Mouse (Mus musculus) kidney, embryonic 14.5 days (tissue): Measurements from ENCODE around the gene 1700018B08Rik. TPM values are rescaled to one million over a fixed set of nuclear protein-coding genes. Genes with fewer than 3 reads are reported as not detected.

Experiments used
- ATAC-seq: fragments of 200-750 bp; cut with Nextera tagmentation; 2 replicates; pipeline ENCODE4 v1.8.0; 2017; ENCODE audit warnings: moderate number of reproducible peaks, mild to moderate bottlenecking, moderate TSS enrichment, moderate library complexity; ENCODE audit not compliant: low FRiP score, low TSS enrichment
- H3K27ac ChIP-seq: fragments of 300-500 bp; sonication (generic); 2 replicates; pipeline ENCODE4 v1.5.1; 2014; ENCODE audit warnings: low read depth, mild to moderate bottlenecking, low read length, moderate library complexity, mixed read lengths
- H3K27me3 ChIP-seq: fragments of 300-500 bp; sonication (generic); 2 replicates; pipeline ENCODE4 v1.6.1; 2014; ENCODE audit warnings: mild to moderate bottlenecking, low read length; ENCODE audit not compliant: control insufficient read depth, insufficient read depth
- H3K36me3 ChIP-seq: fragments of 300-500 bp; sonication (generic); 2 replicates; pipeline ENCODE4 v1.6.1; 2014; ENCODE audit warnings: low read length, mixed read lengths; ENCODE audit not compliant: control insufficient read depth, insufficient read depth
- H3K4me1 ChIP-seq: fragments of 300-500 bp; sonication (generic); 2 replicates; pipeline ENCODE4 v1.6.1; 2014; ENCODE audit warnings: low read length, mixed read lengths; ENCODE audit not compliant: control insufficient read depth, insufficient read depth
- H3K4me2 ChIP-seq: fragments of 300-500 bp; sonication (generic); replicated peaks from 2 replicates; pipeline ENCODE4 v1.6.1; 2014; ENCODE audit warnings: low read depth, mild to moderate bottlenecking, low read length
- H3K4me3 ChIP-seq: fragments of 300-500 bp; sonication (generic); 2 replicates; pipeline ENCODE4 v1.5.1; 2014; ENCODE audit warnings: mild to moderate bottlenecking, low read length
- H3K9ac ChIP-seq: fragments of 300-500 bp; sonication (generic); 2 replicates; pipeline ENCODE4 v1.6.1; 2014; ENCODE audit warnings: low read depth, mild to moderate bottlenecking, low read length, moderate library complexity
- H3K9me3 ChIP-seq: fragments of 300-500 bp; sonication (generic); 2 replicates; pipeline ENCODE4 v1.6.1; 2016; ENCODE audit warnings: low read length; ENCODE audit not compliant: control insufficient read depth
- WGBS: fragments of 180-500 bp; shearing (Covaris S2); extraction: QIAGEN DNeasy Blood & Tissue Kit; methylation state at CpG from one replicate; pipeline ENCODE4 v1.1.7; 2014; 5-methylcytosine and 5-hydroxymethylcytosine counted together
- polyA plus RNA-seq: library from polyadenylated mRNA; unstranded; fragments of >200 nt; fragmentation: Nextera tagmentation; extraction: Ambion mirVana; gene quantifications from 2 replicates; pipeline ENCODE4 v1.2.1, GENCODE M21; 2014

1700018B08Rik gene
- polyA plus RNA-seq, 1 experiment from 2014 or later = not detected

DNA sequence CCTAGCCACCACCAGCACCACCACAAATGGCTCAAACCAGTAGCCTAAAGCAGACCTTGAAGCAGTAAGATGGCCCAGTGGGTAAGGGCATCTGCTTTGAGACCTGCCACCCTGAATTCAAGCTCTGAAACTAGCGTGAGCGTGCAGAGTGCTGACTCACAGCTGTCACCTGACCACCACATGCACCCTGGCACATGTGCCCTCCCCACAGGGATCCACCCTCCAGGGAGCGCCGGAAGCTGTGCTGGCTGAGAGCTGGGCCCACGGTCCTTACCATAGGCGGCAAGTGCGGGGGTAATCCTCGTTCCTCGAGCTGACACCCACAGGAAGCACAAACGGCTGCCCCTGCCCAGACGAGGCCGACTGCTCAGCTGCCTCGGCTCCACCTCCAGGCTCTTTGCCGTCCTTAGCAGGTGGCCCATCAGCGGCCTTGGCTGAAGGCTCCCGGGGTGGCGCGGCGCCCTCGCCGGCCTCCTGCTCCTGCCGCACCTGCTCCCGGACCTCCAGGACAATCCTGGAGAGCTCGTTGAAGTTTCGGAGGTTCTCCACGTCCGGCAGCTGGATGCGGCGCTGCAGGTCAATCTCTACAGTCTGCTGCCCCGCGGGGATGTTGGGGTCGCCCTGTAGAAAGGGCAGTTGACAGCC is 9.8 kb upstream of the 1700018B08Rik start:
- no peak for ATAC-seq

DNA sequence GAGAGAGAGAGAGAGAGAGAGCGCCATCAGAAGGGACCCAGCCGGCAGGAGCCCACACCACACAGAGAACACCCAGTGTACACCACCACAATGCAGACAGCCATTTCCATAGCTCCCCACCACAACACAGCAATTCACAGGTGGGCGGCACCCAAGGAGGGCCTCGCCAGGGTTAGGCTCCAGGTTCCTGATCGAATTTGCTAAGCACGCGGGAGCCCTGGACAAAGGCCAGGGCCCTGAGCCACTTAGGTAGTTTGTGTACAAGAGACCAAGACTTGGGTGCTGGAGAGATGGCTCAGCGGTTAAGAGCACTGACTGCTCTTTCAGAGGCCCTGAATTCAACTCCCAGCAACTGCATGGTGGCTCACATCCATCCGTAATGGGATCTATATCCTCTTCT is 8.4 kb upstream of the 1700018B08Rik start:
- no peaks in the 10 kb centered on the region for H3K9me3 ChIP-seq
- H3K4me3 ChIP-seq = no peak overlapping the region
- peaks cover 40% of the 10 kb centered on the region for H3K36me3 ChIP-seq
- no peaks in the 10 kb centered on the region for H3K4me1 ChIP-seq
- no peaks in the 10 kb centered on the region for H3K27me3 ChIP-seq
- WGBS = 91% methylated on average over 7 of the region's 9 CpGs
- no peak overlapping the region for H3K4me2 ChIP-seq
- no peak overlapping the region for H3K27ac ChIP-seq
- H3K9ac ChIP-seq = no peak overlapping the region
- no peak for ATAC-seq

More for the DNA sequence above, 9.8 kb upstream of the 1700018B08Rik start:
- Histone ChIP-seq H3K4me3 (no peak overlapping the region), H3K4me2 (no peak overlapping the region), H3K9me3 (no peaks in the 10 kb centered on the region), H3K27me3 (no peaks in the 10 kb centered on the region), H3K27ac (no peak overlapping the region), H3K4me1 (no peaks in the 10 kb centered on the region), H3K9ac (no peak overlapping the region), H3K36me3 (peaks cover 44% of the 10 kb centered on the region)
- WGBS = 94% methylated on average over 32 of the region's 32 CpGs

DNA sequence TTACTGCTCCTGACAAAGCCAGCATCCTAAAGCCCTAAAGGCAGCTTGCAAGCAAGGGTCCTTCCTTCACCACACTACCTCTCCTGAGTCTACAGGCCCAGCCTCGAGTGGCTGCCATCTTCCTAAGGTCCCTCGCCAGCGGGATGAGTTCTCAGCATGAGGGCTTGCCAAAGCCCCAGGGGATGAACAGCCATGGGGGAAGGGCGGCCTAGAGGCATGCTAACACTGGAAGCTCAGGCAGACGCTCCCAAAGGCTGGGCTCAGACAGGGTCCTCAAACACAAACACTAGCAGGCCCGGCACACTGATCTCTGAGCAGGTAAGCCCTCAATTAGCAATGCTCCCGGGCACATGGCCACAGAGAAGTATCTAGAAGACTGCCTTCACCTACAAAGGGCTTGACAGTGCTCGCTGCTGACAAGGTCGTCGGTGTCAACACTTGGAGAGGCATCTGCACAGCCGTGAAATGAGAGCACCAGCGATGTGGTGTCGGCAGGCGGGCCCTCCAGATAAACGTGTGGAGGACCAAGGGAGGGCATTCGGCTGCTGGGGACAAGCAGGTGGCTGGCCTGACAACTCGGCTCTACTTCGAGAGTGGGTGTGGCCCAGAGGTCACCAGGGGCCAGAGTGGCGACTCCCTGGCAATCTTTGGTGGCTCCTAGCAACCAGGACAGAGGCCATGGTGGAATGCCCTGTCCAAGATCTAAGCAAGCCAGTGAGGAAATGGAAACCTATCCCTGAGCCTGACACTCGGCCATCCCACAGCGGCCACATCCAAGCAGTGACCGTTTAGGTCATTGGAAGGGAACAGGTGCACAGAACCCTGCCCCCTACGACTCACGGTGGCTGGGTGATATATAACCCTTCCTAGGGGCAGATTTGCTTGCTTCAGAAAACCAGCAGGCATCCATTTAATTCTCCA is 7.2 kb upstream of the 1700018B08Rik start:
- Histone ChIP-seq H3K4me2 (no peak overlapping the region), H3K27ac (no peak overlapping the region), H3K27me3 (no peaks in the 10 kb centered on the region), H3K4me3 (no peak overlapping the region), H3K9ac (no peak overlapping the region), H3K4me1 (no peaks in the 10 kb centered on the region), H3K36me3 (peaks cover 40% of the 10 kb centered on the region), H3K9me3 (no peaks in the 10 kb centered on the region)
- no peak for ATAC-seq
- 70% methylated on average over 24 of the region's 24 CpGs for WGBS

DNA sequence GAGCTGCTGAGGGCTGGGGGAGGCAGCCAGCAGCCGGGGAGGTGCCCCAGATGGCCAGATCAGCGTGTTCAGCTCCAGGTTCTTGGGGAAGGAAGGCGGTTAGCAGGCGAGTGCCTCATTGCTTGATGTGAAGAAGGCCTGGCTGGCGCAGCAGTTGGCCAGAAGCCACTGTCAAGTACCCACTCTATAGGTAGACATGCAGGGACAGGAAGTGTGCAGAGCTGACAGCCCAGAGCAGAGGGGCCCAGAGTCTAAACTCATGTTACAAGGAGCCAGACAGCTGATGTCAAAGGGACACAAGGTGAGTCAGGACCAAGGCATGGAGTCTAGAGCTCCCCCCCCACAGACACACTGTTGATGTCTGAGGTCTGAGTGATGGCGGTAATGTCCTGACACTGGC is 5.9 kb upstream of the 1700018B08Rik start:
- Histone ChIP-seq H3K9ac (no peak overlapping the region), H3K4me3 (no peak overlapping the region), H3K9me3 (no peaks in the 10 kb centered on the region), H3K27me3 (no peaks in the 10 kb centered on the region), H3K27ac (no peak overlapping the region), H3K4me1 (no peaks in the 10 kb centered on the region), H3K4me2 (no peak overlapping the region), H3K36me3 (peaks cover 36% of the 10 kb centered on the region)
- ATAC-seq = no peak
- 84% methylated on average over 6 of the region's 6 CpGs for WGBS

DNA sequence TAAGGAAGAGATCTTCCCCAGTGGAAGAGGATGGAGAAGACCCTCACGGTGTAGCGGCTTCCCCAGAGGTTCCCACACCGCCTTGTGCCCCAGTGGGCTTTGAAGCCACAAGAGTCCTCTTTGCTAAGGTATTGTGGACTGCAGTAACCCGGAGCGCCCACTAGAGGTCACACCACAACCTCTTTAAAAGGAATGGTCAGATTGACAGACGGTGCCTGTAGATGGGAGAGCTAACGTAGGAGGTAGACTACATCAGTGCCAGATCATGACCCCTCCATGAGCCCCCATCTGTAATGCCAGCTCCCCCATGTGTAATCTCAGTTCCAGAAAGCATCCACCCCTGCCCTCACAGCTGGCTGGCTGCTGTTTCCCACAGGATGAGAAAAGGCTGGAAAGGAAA is 3.0 kb upstream of the 1700018B08Rik start:
- Histone ChIP-seq H3K27me3 (no peaks in the 10 kb centered on the region), H3K4me3 (no peak overlapping the region), H3K9me3 (no peaks in the 10 kb centered on the region; the same call in 1 of the 2 replicates), H3K4me1 (no peaks in the 10 kb centered on the region), H3K36me3 (peaks cover 13% of the 10 kb centered on the region; the same call in 1 of the 2 replicates), H3K9ac (no peak overlapping the region), H3K27ac (no peak overlapping the region), H3K4me2 (no peak overlapping the region)
- peak; percentile 44; the same call in 1 of the 2 replicates for ATAC-seq
- 5% methylated on average over 7 of the region's 7 CpGs for WGBS

DNA sequence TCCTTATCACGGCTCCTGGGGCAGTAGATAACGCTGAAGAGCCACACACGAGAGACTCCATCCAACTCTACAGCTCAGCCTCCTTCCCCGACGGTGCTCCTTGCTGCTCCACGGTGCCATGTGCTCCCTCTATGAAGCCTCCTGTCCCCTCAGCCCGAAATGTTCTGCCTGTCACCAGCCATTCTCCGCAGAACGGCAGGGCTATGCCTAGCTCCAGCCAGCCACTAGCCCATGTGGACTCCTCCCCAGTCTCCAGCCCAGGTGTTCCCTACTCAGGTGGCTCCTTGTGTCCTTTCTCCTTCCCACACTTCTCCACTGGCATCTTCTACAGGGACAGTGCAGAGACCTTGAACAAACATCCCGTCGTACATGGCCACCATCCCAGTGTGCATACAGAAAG is 816 bp upstream of the 1700018B08Rik start:
- H3K4me2 ChIP-seq = no peak overlapping the region
- H3K27ac ChIP-seq = no peak overlapping the region
- H3K4me1 ChIP-seq = no peaks in the 10 kb centered on the region
- no peaks in the 10 kb centered on the region; the same call in 1 of the 2 replicates for H3K9me3 ChIP-seq
- no peak overlapping the region for H3K4me3 ChIP-seq
- H3K9ac ChIP-seq = no peak overlapping the region
- H3K27me3 ChIP-seq = no peaks in the 10 kb centered on the region; the same call in 1 of the 2 replicates
- ATAC-seq = no peak
- no peaks in the 10 kb centered on the region for H3K36me3 ChIP-seq
- 80% methylated on average over 11 of the region's 11 CpGs for WGBS

DNA sequence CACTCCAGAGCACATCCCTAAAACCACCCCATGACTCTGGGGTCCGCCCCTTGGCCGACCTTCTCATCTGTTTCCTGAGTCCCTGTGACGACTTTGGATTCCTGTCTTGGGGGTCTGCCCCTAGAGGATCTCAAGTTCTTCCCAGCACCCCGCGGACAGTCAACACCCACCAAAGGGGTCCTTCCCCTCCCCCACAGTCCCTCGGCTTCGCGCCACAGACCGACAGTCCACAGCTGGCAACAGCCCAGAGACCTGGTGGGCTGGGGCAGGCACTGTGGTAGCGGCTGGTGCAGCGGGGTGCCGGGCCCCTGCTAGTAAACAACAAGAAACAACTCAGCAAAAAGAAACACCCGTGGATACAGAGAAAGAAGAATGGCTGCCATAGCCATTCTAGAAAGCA is 1.2 kb downstream of the 1700018B08Rik start:
- H3K36me3 ChIP-seq = no peaks in the 10 kb centered on the region
- no peak overlapping the region for H3K27ac ChIP-seq
- no peak overlapping the region for H3K4me2 ChIP-seq
- H3K4me3 ChIP-seq = no peak overlapping the region
- H3K9me3 ChIP-seq = no peaks in the 10 kb centered on the region; the same call in 1 of the 2 replicates
- no peaks in the 10 kb centered on the region for H3K4me1 ChIP-seq
- 65% methylated on average over 13 of the region's 13 CpGs for WGBS
- peaks cover 3% of the 10 kb centered on the region; the same call in 1 of the 2 replicates for H3K27me3 ChIP-seq
- ATAC-seq = no peak
- H3K9ac ChIP-seq = no peak overlapping the region

DNA sequence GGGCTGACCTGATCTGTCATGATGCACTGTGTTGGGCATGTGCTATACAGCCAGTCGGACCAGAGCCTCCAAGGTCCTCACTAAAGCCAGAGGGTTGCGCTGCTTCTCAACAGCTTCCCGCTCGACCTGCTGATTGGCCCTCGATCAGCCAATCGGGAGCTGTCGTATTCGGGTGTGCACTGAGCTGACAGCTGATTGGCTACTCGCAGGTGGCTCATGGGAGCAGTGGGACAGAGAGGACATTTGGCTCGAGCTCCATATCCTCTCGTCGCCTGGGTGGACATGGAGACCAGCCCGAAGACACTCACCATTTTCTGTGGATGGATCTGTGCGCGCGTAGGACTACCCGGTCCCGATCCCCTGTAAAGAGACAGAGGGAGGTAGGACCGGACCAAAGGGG is 2.3 kb downstream of the 1700018B08Rik start:
- H3K9ac ChIP-seq = no peak overlapping the region
- no peak overlapping the region for H3K4me2 ChIP-seq
- no peaks in the 10 kb centered on the region for H3K4me1 ChIP-seq
- no peaks in the 10 kb centered on the region; the same call in 1 of the 2 replicates for H3K9me3 ChIP-seq
- no peak for ATAC-seq
- H3K27ac ChIP-seq = no peak overlapping the region
- no peaks in the 10 kb centered on the region for H3K36me3 ChIP-seq
- WGBS = 86% methylated on average over 19 of the region's 19 CpGs
- no peak overlapping the region for H3K4me3 ChIP-seq
- peaks cover 3% of the 10 kb centered on the region; the same call in 1 of the 2 replicates for H3K27me3 ChIP-seq

DNA sequence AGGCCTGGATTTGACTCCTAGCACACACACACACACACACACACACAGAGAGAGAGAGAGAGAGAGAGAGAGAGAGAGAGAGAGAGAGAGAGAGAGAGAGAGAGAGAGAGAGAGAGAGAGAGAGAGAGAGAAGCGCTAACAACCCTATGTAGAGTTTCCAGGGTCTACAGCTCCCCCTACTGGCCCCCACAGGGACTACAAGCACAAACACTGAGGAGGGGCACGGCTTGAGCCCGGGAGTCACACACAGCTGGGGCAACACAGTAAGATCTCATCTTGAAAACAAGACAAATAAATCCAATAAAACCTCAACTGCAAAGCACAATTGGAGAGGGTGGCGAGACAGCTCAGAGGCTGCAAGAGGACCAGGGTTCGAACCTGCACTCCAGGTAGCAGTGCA is 11.7 kb downstream of the 1700018B08Rik start:
- no peaks in the 10 kb centered on the region for H3K27me3 ChIP-seq
- H3K4me1 ChIP-seq = 0 out of 2 replicates have a peak, but pooled peaks cover 3% of the 10 kb centered on the region
- no peak overlapping the region for H3K4me3 ChIP-seq
- ATAC-seq = no peak
- no peak overlapping the region for H3K9ac ChIP-seq
- WGBS = 43% methylated on average over 5 of the region's 5 CpGs
- no peaks in the 10 kb centered on the region for H3K36me3 ChIP-seq
- no peak overlapping the region for H3K27ac ChIP-seq
- H3K4me2 ChIP-seq = no peak overlapping the region
- no peaks in the 10 kb centered on the region for H3K9me3 ChIP-seq
